Mouse (Mus musculus): ENCODE results near the gene Atxn7l2. TPM values are rescaled to one million over a fixed set of nuclear protein-coding genes. Genes with fewer than 3 reads are reported as not detected.

Atxn7l2 gene
- polyA plus RNA-seq, 1 experiment from 2014 or later = 27.1 TPM

- peaks cover 39% of the 10 kb centered on the region for H3K4me1 ChIP-seq
- H3K9me3 ChIP-seq = no peaks in the 10 kb centered on the region
- peaks cover 65% of the 10 kb centered on the region for H3K36me3 ChIP-seq
- no peaks in the 10 kb centered on the region for H3K27me3 ChIP-seq
- H3K9ac ChIP-seq = no peak overlapping the region
- no peak overlapping the region for H3K4me3 ChIP-seq
- no peak overlapping the region for H3K27ac ChIP-seq
- ATAC-seq (ENCODE audit: insufficient number of reproducible peaks, insufficient read depth, low FRiP score, low TSS enrichment, low read depth) = no peak
- H3K4me2 ChIP-seq = no peak overlapping the region
- WGBS = 81% methylated on average over 11 of the region's 11 CpGs
Measured at GRCm38 (mm10) chr3:108203621-108204325, 7.0 kb downstream of the Atxn7l2 start.

- Histone ChIP-seq H3K27ac (no peak overlapping the region), H3K27me3 (no peaks in the 10 kb centered on the region), H3K9ac (no peak overlapping the region), H3K4me3 (no peak overlapping the region), H3K36me3 (peaks cover 66% of the 10 kb centered on the region), H3K4me2 (no peak overlapping the region), H3K4me1 (peaks cover 33% of the 10 kb centered on the region), H3K9me3 (no peaks in the 10 kb centered on the region)
- no peak for ATAC-seq (ENCODE audit: insufficient number of reproducible peaks, insufficient read depth, low FRiP score, low TSS enrichment, low read depth)
- WGBS = 94% methylated on average over 13 of the region's 13 CpGs
Measured at GRCm38 (mm10) chr3:108203212-108203611, 7.5 kb downstream of the Atxn7l2 start.

DNA sequence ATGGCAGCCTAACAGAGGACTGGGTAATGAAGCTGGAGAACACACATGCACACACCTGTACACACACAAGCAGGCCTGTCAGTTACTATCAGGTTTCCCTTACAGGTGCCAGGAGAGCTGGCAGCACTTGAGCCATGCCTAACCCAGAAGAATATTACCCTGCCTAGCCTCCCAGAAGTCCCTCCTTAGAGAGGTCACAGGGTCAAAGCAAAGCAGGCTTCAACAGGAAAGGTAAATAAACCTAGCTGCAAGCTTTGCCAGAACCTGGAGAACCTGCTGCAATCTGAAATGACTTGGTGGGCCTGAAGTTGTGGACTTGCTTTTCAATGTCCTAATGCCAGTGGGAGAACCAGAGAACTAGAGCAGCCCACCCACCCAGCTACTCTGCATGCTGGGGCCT, 8.2 kb downstream of the Atxn7l2 start:
- Histone ChIP-seq H3K27me3 (no peaks in the 10 kb centered on the region), H3K4me1 (peaks cover 31% of the 10 kb centered on the region), H3K9me3 (no peaks in the 10 kb centered on the region), H3K4me2 (no peak overlapping the region), H3K36me3 (peaks cover 64% of the 10 kb centered on the region), H3K9ac (no peak overlapping the region), H3K4me3 (no peak overlapping the region), H3K27ac (no peak overlapping the region)
- ATAC-seq (ENCODE audit: insufficient number of reproducible peaks, insufficient read depth, low FRiP score, low TSS enrichment, low read depth) = no peak

DNA sequence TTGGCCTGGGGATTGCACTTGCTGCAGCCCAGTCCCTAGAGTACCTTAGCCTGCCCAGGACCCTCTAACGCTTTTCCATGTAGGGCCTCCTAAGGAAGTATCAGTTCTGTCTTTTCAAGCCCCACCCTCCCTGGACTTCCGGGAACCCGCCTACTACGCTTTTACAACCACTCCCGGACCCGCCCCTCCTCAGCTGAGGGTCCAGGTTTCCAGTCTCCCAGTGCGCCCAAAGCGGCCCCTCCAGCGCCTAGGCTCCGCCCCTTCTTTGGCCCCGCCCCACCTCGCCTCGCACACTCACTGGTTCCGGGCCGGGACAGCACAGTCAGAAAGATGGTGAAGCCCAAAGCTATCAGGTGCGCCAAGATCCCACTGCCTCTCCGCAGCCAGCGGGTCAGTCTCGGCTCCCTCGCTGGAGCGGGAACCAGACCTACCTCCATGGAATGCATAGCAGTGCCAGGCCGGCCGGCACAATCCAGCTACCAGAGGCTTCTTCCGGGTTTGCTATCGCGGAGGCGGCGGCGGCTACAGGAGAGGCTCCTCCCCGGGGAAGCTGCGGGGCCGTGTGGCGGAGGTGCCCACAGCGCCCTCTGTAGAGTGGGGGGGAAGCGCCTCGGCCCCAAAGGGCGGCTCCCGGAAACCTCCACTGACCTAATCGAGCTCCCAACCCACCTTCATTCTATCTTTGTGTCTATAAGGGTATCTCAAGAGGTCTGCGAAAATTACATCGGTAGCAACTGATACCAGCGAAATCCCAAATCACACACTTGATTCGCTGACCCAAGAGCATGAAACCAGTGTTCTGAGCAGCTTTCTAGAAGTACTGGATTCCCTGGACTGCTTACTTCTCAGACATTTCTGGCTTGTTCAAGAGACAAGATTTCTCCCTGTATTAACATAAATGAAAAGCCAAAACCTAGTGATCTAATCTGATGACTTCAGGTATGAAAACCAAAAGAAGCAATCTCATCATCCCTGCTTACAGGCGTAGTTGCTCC, 10.1 kb downstream of the Atxn7l2 start, which contains the start of gene Cyb561d1:
TSS of gene Cyb561d1 (minus strand) at position 884 of the 995 bp plus-strand sequence.
- Histone ChIP-seq H3K9me3 (no peaks in the 10 kb centered on the region), H3K4me2 (peak within 1 kb of the TSS; percentile 84), H3K4me3 (peak within 1 kb of the TSS; percentile 63), H3K9ac (peak within 1 kb of the TSS; percentile 73), H3K4me1 (peaks cover 37% of the 10 kb centered on the region), H3K27me3 (no peaks in the 10 kb centered on the region), H3K27ac (peak within 1 kb of the TSS; percentile 83), H3K36me3 (peaks cover 45% of the 10 kb centered on the region)
- 3% methylated on average over 44 of the region's 44 CpGs for WGBS
- peak; percentile 84 for ATAC-seq (ENCODE audit: insufficient number of reproducible peaks, insufficient read depth, low FRiP score, low TSS enrichment, low read depth)

GRCm38 (mm10) chr3:108199231-108199630, 11.5 kb downstream of the Atxn7l2 start:
- Histone ChIP-seq H3K27ac (no peak overlapping the region), H3K27me3 (no peaks in the 10 kb centered on the region), H3K4me1 (peaks cover 37% of the 10 kb centered on the region), H3K4me2 (no peak overlapping the region), H3K36me3 (peaks cover 31% of the 10 kb centered on the region), H3K4me3 (no peak overlapping the region), H3K9me3 (no peaks in the 10 kb centered on the region), H3K9ac (no peak overlapping the region)
- ATAC-seq (ENCODE audit: insufficient number of reproducible peaks, insufficient read depth, low FRiP score, low TSS enrichment, low read depth) = no peak
- 91% methylated on average over 6 of the region's 6 CpGs for WGBS

GRCm38 (mm10) chr3:108197066-108197497, 13.7 kb downstream of the Atxn7l2 start:
- Histone ChIP-seq H3K27ac (no peak overlapping the region), H3K9ac (0 out of 2 replicates have a peak overlapping the region, but pooled peaks have one; percentile 40), H3K36me3 (peaks cover 12% of the 10 kb centered on the region), H3K4me2 (peak overlapping the region; percentile 3), H3K27me3 (no peaks in the 10 kb centered on the region), H3K4me1 (peaks cover 37% of the 10 kb centered on the region), H3K4me3 (no peak overlapping the region), H3K9me3 (no peaks in the 10 kb centered on the region)
- 15% methylated on average over 14 of the region's 14 CpGs for WGBS
- ATAC-seq (ENCODE audit: insufficient number of reproducible peaks, insufficient read depth, low FRiP score, low TSS enrichment, low read depth) = no peak

- no peak overlapping the region for H3K4me3 ChIP-seq
- no peak overlapping the region for H3K4me2 ChIP-seq
- H3K27me3 ChIP-seq = no peaks in the 10 kb centered on the region
- ATAC-seq (ENCODE audit: insufficient number of reproducible peaks, insufficient read depth, low FRiP score, low TSS enrichment, low read depth) = no peak
- WGBS = 58% methylated on average over 7 of the region's 7 CpGs
- no peak overlapping the region for H3K27ac ChIP-seq
- H3K9me3 ChIP-seq = no peaks in the 10 kb centered on the region
- peak overlapping the region; percentile 17; the same call in 1 of the 2 replicates for H3K9ac ChIP-seq
- H3K36me3 ChIP-seq = peaks cover 8% of the 10 kb centered on the region
- peaks cover 32% of the 10 kb centered on the region for H3K4me1 ChIP-seq
Measured at GRCm38 (mm10) chr3:108195941-108196590, 14.7 kb downstream of the Atxn7l2 start.

DNA sequence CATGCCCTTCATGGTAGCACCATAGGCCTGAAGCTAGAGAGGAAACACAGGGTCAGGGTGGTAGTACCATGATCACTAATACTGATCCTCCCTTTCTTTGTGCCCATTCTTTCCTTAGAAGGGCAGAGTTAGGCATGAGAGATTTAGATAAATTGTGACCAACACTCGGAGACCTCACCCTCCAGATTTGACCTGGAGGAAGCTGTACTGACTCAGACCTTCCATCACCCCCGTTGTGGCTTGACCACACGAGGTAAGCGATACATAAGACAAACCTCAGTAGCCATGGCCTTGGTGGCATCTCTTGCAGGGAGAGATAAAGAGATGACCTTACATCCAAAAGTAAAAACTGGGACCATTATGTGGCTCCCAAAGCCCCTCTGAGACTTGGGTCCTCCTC, 15.4 kb downstream of the Atxn7l2 start:
- H3K27me3 ChIP-seq = no peaks in the 10 kb centered on the region
- 83% methylated on average over 4 of the region's 4 CpGs for WGBS

GRCm38 (mm10) chr3:108193686-108194085, 17.0 kb downstream of the Atxn7l2 start:
- H3K27me3 ChIP-seq = no peaks in the 10 kb centered on the region
- H3K9me3 ChIP-seq = no peaks in the 10 kb centered on the region
- peaks cover 5% of the 10 kb centered on the region; the same call in 1 of the 2 replicates for H3K36me3 ChIP-seq
- H3K4me3 ChIP-seq = no peak overlapping the region
- H3K9ac ChIP-seq = no peak overlapping the region
- H3K4me2 ChIP-seq = no peak overlapping the region
- no peak for ATAC-seq (ENCODE audit: insufficient number of reproducible peaks, insufficient read depth, low FRiP score, low TSS enrichment, low read depth)
- WGBS = 79% methylated on average over 4 of the region's 4 CpGs
- H3K4me1 ChIP-seq = peaks cover 23% of the 10 kb centered on the region
- no peak overlapping the region for H3K27ac ChIP-seq

More for the DNA sequence above, 15.4 kb downstream of the Atxn7l2 start:
- Histone ChIP-seq H3K27ac (no peak overlapping the region), H3K9ac (no peak overlapping the region; the same call in 1 of the 2 replicates), H3K4me3 (no peak overlapping the region), H3K4me2 (no peak overlapping the region), H3K9me3 (no peaks in the 10 kb centered on the region), H3K36me3 (peaks cover 8% of the 10 kb centered on the region), H3K4me1 (peaks cover 27% of the 10 kb centered on the region)
- ATAC-seq (ENCODE audit: insufficient number of reproducible peaks, insufficient read depth, low FRiP score, low TSS enrichment, low read depth) = no peak

DNA sequence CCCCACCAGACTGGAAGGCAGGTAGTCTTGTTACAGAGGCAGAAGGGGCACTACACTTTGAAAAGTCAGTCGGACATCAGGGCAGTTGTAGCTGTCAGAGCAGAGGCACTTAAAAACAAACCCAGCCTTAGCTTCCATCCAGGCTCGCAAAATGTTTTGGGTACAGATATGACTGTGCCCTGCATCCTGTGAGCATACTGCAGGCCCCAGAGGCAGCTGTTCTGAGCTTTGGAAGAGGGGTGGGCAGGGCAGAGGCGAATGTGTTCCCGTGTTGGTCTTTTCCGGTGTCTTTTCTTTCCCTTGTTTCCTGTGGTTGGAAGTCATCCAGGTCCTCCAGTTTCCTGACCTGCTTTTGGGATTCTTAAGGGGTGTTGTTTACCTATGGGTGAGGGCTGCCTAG, 20.8 kb downstream of the Atxn7l2 start:
- Histone ChIP-seq H3K27me3 (peaks cover 23% of the 10 kb centered on the region), H3K4me2 (no peak overlapping the region), H3K4me1 (peaks cover 14% of the 10 kb centered on the region), H3K9me3 (no peaks in the 10 kb centered on the region), H3K9ac (no peak overlapping the region), H3K27ac (no peak overlapping the region), H3K36me3 (0 out of 2 replicates have a peak, but pooled peaks cover 6% of the 10 kb centered on the region), H3K4me3 (no peak overlapping the region)
- WGBS = 59% methylated on average over 5 of the region's 5 CpGs
- no peak for ATAC-seq (ENCODE audit: insufficient number of reproducible peaks, insufficient read depth, low FRiP score, low TSS enrichment, low read depth)
